Mouse (Mus musculus) spleen, postnatal 4 days (tissue): ENCODE measurements at regions not wholly inside any gene's neighbourhood (a gene's known extent, or its start where the extent isn't known, plus 50 kb on each side); places are given as distances from the start of the nearest gene placed in this dataset.

ENCODE experiments used
- DNase-seq, 2 experiments: peaks; one replicate each; pipeline ENCODE4 v3.0.0; 2022; ENCODE audit warnings: low spot score in 2 of 2

DNA sequence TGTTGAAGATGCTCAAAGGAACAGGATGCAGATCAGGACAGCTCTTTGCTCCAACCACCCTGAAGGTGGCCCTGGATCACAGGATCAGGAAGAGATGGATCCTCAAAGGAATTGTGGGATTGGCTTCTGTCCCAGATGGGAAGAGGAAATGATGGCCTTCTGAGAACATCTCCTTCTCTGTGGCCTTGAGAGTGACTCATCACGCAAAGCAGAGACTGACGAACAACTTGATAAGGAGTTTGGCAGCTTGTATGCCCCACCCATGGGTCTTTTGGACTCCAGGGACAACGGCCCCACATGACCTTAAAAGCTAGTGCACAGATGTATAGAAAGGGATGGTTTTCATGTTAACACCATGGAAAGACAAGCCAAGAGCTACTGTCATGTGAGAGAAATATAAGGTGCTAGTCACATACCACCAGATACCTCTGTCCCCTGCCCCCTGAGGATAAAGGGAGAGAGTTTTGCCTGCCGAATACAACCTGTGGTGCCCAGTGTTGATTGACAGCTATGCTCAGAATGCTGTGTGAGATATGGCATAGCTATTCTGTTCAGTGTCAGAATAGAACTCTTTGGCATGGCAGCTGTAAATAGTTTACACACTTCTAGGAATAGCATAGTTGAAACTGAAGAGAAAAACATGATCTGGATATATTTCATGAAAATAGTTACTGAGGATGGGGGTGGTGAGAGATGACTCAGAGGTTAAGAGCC, 109.2 kb upstream of the S1pr3 start:
- DNase-seq, result no peak

GRCm38 (mm10) chr13:51301476-51301875, 107.0 kb upstream of the S1pr3 start:
- no peak for DNase-seq

- DNase-seq, result no peak
Observed at GRCm38 (mm10) chr13:51303112-51303511, 105.3 kb upstream of the S1pr3 start.

DNA sequence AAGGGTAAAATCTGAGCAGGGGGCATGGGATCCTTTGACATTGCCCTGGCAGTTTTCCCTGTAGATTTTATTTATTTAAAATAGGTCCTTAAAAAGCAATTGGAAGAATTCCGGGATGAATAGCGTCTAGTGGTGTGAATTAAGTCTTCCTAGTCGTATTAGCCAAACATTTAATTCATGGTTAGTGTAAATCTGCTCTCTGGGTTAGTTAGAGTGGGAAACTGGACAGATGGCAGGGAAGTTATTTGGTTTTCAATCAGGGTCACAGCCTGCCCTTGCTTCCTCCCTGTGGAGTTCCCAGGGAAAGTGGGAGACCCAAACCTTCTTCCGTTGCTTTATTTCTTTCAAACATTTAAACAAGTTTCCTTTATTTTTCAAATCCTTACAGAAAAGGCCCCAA, 103.8 kb upstream of the S1pr3 start:
- DNase-seq, result no peak

DNA sequence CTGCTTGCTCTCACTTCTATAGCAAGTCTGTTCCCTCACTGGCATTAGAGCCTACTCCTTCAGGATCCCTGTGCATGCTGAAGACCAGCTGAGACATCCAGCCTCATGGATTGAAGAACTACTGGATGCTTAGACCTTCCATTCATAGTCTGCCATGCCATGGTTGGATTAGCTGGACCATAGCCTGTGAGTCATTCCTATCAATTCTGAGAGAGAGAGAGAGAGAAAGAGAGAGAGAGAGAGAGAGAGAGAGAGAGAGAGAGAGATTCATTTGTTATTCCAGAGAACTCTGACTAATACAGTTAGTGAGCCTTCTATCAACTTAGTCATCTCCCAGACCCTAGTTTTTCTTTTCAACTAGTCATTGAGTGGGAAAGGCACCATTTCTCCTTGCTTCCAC, 99.0 kb upstream of the S1pr3 start:
- DNase-seq, result no peak

- no peak for DNase-seq
Observed at GRCm38 (mm10) chr13:51310041-51310440, 98.4 kb upstream of the S1pr3 start.

- DNase-seq, result no peak
Observed at GRCm38 (mm10) chr13:51311679-51312255, 96.7 kb upstream of the S1pr3 start.

- no peak for DNase-seq
Observed at GRCm38 (mm10) chr13:51313129-51313850, 95.1 kb upstream of the S1pr3 start.

DNA sequence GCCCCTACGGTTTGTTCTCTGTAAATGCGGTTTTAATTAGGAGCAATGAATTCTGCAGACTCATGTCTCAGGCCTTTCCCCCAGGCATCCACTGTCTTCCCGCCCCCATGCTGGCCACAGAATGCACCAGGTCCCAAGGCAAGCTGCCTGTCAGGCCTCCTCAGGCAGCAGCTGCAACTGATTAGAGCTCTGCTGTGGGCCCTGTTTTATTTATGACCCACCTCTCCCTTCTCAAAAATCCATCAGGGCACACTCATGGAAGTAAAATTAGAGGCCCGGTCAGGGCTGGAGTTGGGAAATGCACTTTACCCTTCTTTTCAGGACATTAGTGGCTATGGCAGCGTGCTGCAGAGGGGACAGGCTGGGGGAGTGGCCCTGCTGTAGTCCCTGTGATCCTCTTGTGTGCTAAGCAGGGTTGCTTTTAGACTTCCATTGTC, 93.9 kb upstream of the S1pr3 start:
- no peak for DNase-seq

- no peak for DNase-seq
Observed at GRCm38 (mm10) chr13:51315008-51315778, 93.2 kb upstream of the S1pr3 start.

- DNase-seq, result no peak
Observed at GRCm38 (mm10) chr13:51315779-51316041, 92.7 kb upstream of the S1pr3 start.

DNA sequence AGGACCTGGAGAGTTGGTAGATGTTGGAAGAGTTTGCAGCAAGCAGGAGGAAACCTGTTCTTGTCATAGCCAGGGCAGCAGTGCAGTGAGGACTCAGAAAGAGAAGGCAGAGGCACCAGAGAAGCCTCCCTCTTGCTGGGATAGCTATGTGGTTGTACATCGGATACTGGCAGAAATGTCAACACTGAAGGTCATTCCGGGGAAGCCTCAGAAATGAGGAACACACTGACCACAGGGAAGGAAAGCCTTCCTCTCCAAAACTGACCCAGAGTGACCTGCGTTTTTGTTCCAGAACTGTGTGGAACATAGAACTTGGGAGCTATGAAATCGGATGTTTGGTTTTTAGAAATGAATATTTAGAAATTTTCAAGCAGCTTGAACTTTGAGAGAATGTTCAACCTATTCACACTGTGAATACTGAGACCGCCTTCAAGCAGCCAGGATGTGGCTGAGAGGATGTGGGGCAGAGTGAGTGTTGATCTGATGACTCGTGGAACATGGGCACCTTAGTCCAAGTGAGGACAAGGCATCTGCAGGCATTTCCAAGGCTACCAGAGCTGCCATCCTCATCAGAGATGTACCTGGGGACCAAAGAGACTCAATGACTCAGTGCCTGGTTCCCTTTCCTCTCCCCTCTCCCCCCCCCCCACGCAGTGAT, 85.3 kb upstream of the S1pr3 start:
- DNase-seq, result no peak

GRCm38 (mm10) chr13:51324714-51325113, 83.7 kb upstream of the S1pr3 start:
- no peak for DNase-seq

GRCm38 (mm10) chr13:51325298-51325697, 83.1 kb upstream of the S1pr3 start:
- peak in 1 of 2 experiments; percentile 16 for DNase-seq

GRCm38 (mm10) chr13:51326128-51326527, 82.3 kb upstream of the S1pr3 start:
- no peak for DNase-seq

DNA sequence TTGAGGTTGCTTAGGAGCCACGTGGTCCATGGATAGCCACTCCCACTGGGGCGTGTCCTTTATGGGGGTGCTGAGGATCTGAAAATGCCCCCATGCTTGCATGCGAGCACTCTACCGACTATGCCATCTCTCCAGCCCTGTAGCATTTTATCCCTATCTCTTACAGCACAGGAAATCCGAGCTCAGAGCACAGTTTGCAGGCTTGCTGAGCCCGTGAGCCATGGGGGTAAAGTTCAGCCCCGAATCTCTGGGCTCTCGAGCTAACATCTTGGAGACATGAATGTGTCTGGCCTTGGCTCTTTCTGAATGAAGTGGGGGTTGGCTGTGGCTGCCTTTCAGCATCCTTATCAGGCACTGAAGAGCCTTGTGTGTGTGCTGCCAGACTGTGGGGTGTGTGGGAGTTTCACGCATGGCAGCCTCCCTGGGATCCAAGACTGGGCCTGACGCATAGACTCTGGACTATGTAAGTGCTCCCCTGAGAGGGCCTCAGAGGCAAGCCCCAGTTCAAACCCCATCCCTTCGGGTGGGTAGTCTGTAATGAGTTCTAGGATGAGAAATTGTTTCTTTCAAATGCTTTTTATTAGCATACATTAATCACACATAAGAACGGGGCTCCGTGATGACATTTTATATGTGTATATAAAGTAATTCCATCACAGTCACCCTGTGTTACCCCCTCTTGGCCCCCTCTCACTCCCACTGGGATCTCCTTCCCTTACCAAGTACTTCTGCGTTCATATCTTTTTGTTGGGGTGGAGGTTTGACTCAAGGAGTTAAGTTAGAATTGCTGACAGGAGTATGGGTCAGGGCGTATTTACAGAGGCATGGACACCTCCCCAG, 80.1 kb upstream of the S1pr3 start:
- DNase-seq, result no peak

DNA sequence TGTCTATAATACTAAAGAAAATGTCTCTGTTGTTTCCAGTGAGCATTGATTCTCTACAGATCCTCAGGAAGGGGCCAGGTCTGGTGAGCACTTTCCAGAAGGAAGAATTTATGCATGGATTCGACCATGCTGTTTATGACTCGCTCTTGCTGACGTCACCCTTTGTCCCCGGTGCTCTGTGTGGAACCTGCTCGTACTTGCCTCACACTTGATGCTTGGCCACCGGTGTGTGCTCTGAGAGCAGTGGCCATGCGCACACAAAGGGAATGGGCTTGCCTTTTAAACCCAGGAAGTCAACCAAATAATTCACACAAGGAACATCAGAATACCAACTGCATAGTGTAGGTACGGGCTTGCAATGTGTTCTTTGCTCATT, 79.5 kb upstream of the S1pr3 start:
- no peak for DNase-seq

DNA sequence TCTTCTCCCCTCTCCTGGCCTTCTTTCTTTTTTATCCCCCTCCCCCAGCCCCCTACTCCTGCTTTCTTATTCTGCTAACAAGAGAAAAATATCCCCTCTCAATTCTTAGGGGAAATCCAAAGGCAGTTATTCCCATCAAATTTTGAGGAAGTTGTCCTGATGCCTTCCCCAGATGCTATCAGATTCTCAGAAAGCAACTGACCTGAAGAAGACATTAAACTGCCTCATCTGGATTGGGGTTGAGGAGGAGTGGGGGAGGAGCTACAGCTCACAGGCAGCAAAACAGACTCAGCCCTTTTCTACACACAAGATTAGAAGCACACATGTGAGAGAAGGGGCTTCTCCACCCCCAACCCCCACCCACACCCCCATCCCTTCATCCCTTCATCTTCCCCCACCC, 78.7 kb upstream of the S1pr3 start:
- DNase-seq, result no peak

GRCm38 (mm10) chr13:51332271-51332670, 76.2 kb upstream of the S1pr3 start:
- DNase-seq, result no peak

DNA sequence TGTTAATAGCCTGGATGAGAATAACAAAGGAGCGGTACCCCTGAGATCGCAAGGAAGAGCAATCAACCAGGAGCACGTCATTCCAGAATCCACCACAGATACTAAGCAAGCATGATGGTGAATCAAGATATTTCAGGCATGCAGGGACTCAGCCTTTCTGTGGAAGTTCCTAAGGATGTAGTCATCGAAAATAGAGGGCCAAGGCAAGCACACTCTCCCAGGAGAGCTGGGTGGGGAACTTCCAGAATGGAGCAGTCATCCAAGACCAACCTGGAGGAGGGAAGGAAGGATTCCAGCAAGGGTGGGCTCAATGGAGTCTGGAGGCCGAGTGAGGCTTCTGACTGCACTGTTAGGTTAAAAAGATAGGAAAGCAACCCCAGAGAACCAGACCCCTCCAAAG, 75.0 kb upstream of the S1pr3 start:
- no peak for DNase-seq

DNA sequence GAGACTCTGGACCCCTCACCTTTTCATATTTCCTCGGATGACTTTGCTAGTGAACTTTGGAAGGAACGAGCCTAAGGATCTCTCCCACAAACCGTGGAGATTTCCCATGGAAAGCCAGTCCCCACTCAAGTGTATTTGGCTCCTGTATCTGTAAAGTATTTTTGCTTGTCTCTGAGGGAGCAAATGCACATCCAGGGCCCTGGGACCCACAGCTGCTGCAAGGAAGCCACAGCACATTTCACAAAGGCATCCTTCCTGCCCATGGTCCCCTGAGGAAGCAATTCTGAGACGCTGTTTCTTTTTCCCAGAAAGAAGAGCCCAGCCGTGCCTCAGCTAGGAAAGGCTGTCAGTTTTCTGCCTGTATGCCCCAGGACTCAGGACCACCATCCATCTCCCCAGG, 71.7 kb upstream of the S1pr3 start:
- no peak for DNase-seq
